Comparison of ENCODE assay signal across 12 mouse cellular contexts in the genomic region with DNA sequence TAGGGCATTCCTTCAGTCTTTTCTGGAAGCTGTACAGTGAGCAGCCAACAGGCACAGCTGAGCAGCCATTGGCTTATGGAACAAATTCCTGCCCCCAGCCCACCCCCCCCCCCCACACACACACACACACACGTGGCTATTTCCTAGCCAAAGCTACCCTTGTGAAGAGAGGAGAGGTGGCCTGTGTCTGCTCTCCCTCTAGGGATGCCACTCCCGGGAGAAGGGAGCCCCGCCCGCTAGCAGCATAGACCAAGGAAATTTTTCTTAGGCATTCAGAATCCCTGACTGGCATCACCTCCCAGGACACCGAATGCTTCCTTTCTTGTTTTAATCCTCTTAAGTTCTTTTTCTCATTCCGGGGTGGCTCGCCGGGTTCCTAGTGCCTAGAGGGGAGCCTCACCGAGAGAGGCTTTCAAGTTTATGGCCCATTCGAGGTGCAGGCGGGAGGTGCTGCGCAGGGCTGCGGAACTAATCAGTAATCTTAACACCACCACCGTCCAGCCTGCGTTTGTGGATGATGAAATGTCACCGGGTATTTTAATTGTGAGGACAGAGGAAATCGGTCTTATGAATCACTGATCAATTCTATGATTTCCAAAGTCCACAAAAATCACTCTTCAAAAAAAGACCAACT. TPM values are rescaled to one million over a fixed set of nuclear protein-coding genes. Genes with fewer than 3 reads are reported as not detected.
DNase-seq lines count a peak whose midpoint lies in the region; ATAC-seq lines count a peak whose summit lies in the region.
"Had no signal": no experiment of that assay in that cellular context is flagged by ENCODE, and none has a peak within 500 bp of the region (broad histone marks: within the 10 kb centered on the region; RNA-seq: fewer than 3 reads in every experiment).

No protein-coding gene starts in this region.

- peak overlapping the region; percentile 32 for H3K4me2 ChIP-seq in kidney, embryonic 16.5 days (replicated peaks; ENCODE audit: low read depth, low read length)
- peak overlapping the region; percentile 24 for H3K4me2 ChIP-seq in embryonic facial prominence, embryonic 15.5 days (replicated peaks)
- peak overlapping the region; percentile 30; the same call in 1 of the 2 replicates for H3K4me2 ChIP-seq in intestine, embryonic 16.5 days (ENCODE audit: low read depth, low read length)
- peak overlapping the region; percentile 42 for H3K4me2 ChIP-seq in neural tube, embryonic 13.5 days

- no peak for DNase-seq in kidney, postnatal 25 days
- DNase-seq in ovary, postnatal 36 days (ENCODE audit: low spot score) = no peak
- no peak for DNase-seq in left cerebral cortex, postnatal 4 days
- DNase-seq in lung, postnatal 10 days = no peak
- DNase-seq: adrenal gland, adult 8-10 months; heart, adult 2 months; thymus, adult 18-20 months had no signal

- H3K36me3 ChIP-seq in kidney, embryonic 16.5 days (ENCODE audit: insufficient read depth, low read length) = no peaks in the 10 kb centered on the region
- no peaks in the 10 kb centered on the region for H3K36me3 ChIP-seq in embryonic facial prominence, embryonic 15.5 days
- H3K36me3 ChIP-seq in intestine, embryonic 16.5 days (ENCODE audit: control insufficient read depth, insufficient read depth, low read length) = no peaks in the 10 kb centered on the region
- no peaks in the 10 kb centered on the region for H3K36me3 ChIP-seq in neural tube, embryonic 13.5 days

- H3K9me3 ChIP-seq in kidney, embryonic 16.5 days (ENCODE audit: low read length) = no peaks in the 10 kb centered on the region
- no peaks in the 10 kb centered on the region for H3K9me3 ChIP-seq in embryonic facial prominence, embryonic 15.5 days (replicated peaks)
- no peaks in the 10 kb centered on the region for H3K9me3 ChIP-seq in intestine, embryonic 16.5 days (ENCODE audit: control insufficient read depth, low read length)
- no peaks in the 10 kb centered on the region for H3K9me3 ChIP-seq in neural tube, embryonic 13.5 days

- 2% methylated on average over 17 of the region's 17 CpGs for WGBS in kidney, embryonic 16.5 days
- WGBS in embryonic facial prominence, embryonic 15.5 days = 1% methylated on average over 17 of the region's 17 CpGs
- WGBS in intestine, embryonic 16.5 days = 4% methylated on average over 17 of the region's 17 CpGs
- WGBS in neural tube, embryonic 13.5 days = 1% methylated on average over 17 of the region's 17 CpGs

- no peaks in the 10 kb centered on the region; the same call in 1 of the 2 replicates for H3K4me1 ChIP-seq in kidney, embryonic 16.5 days (ENCODE audit: insufficient read depth, low read length)
- H3K4me1 ChIP-seq in embryonic facial prominence, embryonic 15.5 days = no peaks in the 10 kb centered on the region; the same call in 1 of the 2 replicates
- no peaks in the 10 kb centered on the region for H3K4me1 ChIP-seq in intestine, embryonic 16.5 days (ENCODE audit: control insufficient read depth, insufficient read depth, low read length)
- H3K4me1 ChIP-seq in neural tube, embryonic 13.5 days (replicated peaks) = peaks cover 9% of the 10 kb centered on the region

- 0 out of 2 replicates have a peak, but pooled peaks have one; percentile 51 for ATAC-seq in kidney, embryonic 16.5 days (ENCODE audit: low FRiP score, low TSS enrichment)
- ATAC-seq in embryonic facial prominence, embryonic 15.5 days (ENCODE audit: insufficient number of reproducible peaks, low FRiP score, low TSS enrichment, low read depth) = no peak
- ATAC-seq in intestine, embryonic 16.5 days = peak; percentile 38; the same call in 1 of the 2 replicates
- no peak; the same call in 1 of the 2 replicates for ATAC-seq in neural tube, embryonic 13.5 days (ENCODE audit: low read depth)

- intact Hi-C loops in left cerebral cortex, postnatal 4 days (cut with DNase I) = no loop called here

- no peak overlapping the region for H3K4me3 ChIP-seq in kidney, embryonic 16.5 days (ENCODE audit: low read length)
- no peak overlapping the region for H3K4me3 ChIP-seq in embryonic facial prominence, embryonic 15.5 days (replicated peaks)
- H3K4me3 ChIP-seq in intestine, embryonic 16.5 days (ENCODE audit: low read length) = no peak overlapping the region
- peak overlapping the region; percentile 14; the same call in 1 of the 2 replicates for H3K4me3 ChIP-seq in neural tube, embryonic 13.5 days
- H3K4me3 ChIP-seq: heart, adult 2 months had no signal

- no peak overlapping the region for H3K27ac ChIP-seq in kidney, embryonic 16.5 days (ENCODE audit: low read length)
- H3K27ac ChIP-seq in embryonic facial prominence, embryonic 15.5 days (replicated peaks) = no peak overlapping the region
- H3K27ac ChIP-seq in intestine, embryonic 16.5 days (ENCODE audit: low read length) = no peak overlapping the region
- H3K27ac ChIP-seq in neural tube, embryonic 13.5 days (replicated peaks) = no peak overlapping the region
- H3K27ac ChIP-seq: heart, adult 2 months had no signal

- peaks cover 3% of the 10 kb centered on the region for H3K27me3 ChIP-seq in kidney, embryonic 16.5 days (ENCODE audit: insufficient read depth, low read length)
- H3K27me3 ChIP-seq in embryonic facial prominence, embryonic 15.5 days = no peaks in the 10 kb centered on the region
- no peaks in the 10 kb centered on the region for H3K27me3 ChIP-seq in intestine, embryonic 16.5 days (replicated peaks; ENCODE audit: control insufficient read depth, insufficient read depth, low read length)
- H3K27me3 ChIP-seq in neural tube, embryonic 13.5 days = peaks cover 42% of the 10 kb centered on the region; the same call in 1 of the 2 replicates

- H3K9ac ChIP-seq in kidney, embryonic 16.5 days (replicated peaks; ENCODE audit: low read length) = no peak overlapping the region
- H3K9ac ChIP-seq in embryonic facial prominence, embryonic 15.5 days = no peak overlapping the region
- H3K9ac ChIP-seq in intestine, embryonic 16.5 days (ENCODE audit: low read depth, low read length) = no peak overlapping the region
- peak overlapping the region; percentile 26; the same call in 1 of the 2 replicates for H3K9ac ChIP-seq in neural tube, embryonic 13.5 days

RNA-seq across cellular contexts. Expression of a gene that starts 34.7 kb away (rescaled TPM):
- polyA plus RNA-seq in kidney, embryonic 16.5 days (2015; fragmentation: Nextera tagmentation; extraction: Ambion mirVana) = not detected in 2 replicates
- 4.0 and 4.8 TPM in 2 replicates for polyA plus RNA-seq in embryonic facial prominence, embryonic 15.5 days (2015; fragmentation: Nextera tagmentation; extraction: Ambion mirVana)
- not detected in 2 replicates for polyA plus RNA-seq in intestine, embryonic 16.5 days (2015; fragmentation: Nextera tagmentation; extraction: Ambion mirVana)
- polyA plus RNA-seq in neural tube, embryonic 13.5 days (2015; fragmentation: Nextera tagmentation; extraction: Ambion mirVana) = 4.0 and 4.1 TPM in 2 replicates
- total RNA-seq in left cerebral cortex, postnatal 4 days (2021) = 1 to 10 TPM; 8.1 to 9.4 TPM
- total RNA-seq: adrenal gland, adult 8-10 months; heart, adult 2 months; megakaryocyte, adult 5-6 weeks had no signal
- polyA plus RNA-seq: heart, adult 2 months had no signal

Comparison
In these comparisons a context has a peak if more than half of its experiments do, and no peak if none do; other contexts are left out.
1. ATAC-seq: peak in kidney, embryonic 16.5 days (single experiment) and intestine, embryonic 16.5 days (single experiment); none in embryonic facial prominence, embryonic 15.5 days (single experiment) and neural tube, embryonic 13.5 days (single experiment).
2. Peak in every context shown above with its lines, with median percentiles within 50 percentile points of each other: H3K4me2 ChIP-seq.